Mouse (Mus musculus): ENCODE data around the gene Prkg1. TPM values are rescaled to one million over a fixed set of nuclear protein-coding genes. Genes with fewer than 3 reads are reported as not detected.

Prkg1 gene
- total RNA-seq, 4 experiments from 2014 or later, result 20.0 to 24.2 (median 21.2) TPM

Other genes starting within 250 kb of the Prkg1 start
- gene A1cf, start 103.7 kb upstream of the Prkg1 start, total RNA-seq (2022), result not detected